Mouse (Mus musculus): ENCODE data around the gene Myocos.

DNA sequence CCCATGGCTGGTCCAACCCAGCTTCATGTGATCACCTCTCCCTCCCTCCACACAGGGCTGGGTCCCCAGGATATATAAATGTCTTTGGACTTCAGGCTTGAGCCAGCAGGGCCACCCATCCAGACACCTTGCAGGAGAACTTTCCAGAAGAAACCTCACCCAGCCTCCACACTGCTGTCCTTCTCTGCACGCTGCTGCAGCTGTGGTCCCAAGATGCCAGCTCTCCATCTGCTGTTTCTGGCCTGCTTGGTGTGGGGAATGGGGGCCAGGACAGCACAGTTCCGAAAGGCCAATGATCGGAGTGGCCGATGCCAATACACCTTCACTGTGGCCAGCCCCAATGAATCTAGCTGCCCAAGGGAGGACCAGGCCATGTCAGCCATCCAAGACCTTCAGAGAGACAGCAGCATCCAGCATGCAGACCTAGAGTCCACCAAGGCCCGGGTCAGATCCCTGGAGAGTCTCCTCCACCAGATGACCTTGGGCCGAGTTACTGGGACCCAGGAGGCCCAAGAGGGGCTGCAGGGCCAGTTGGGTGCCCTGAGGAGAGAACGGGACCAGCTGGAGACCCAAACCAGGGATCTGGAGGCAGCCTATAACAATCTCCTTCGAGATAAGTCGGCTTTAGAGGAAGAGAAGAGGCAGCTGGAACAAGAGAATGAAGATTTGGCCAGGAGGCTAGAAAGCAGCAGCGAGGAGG, 18.8 kb downstream of the Myocos start, which contains the start of gene Myoc:
- TF ChIP-seq CTCF (IDR thresholded peaks at IDR 0.05; ENCODE audit: low read depth) (no peak), EP300 (IDR thresholded peaks at IDR 0.05; ENCODE audit: low read depth) (no peak)

Data from liver, embryonic 14.5 days (tissue).